Mouse (Mus musculus): ENCODE data around the gene Hist1h3d.

Gene Hist1h3d

GRCm38 (mm10) chr13:23622861-23623450 is 47.4 kb downstream of the Hist1h3d start:
- DNase-seq: peak; percentile 46

All from embryo, embryonic 11 days (tissue).